Mouse (Mus musculus): ENCODE results near the gene Adgrd1. TPM values are rescaled to one million over a fixed set of nuclear protein-coding genes. Genes with fewer than 3 reads are reported as not detected.

Gene Adgrd1
- total and polyA plus RNA-seq, 2 experiments from 2014 or later: 0.21 to 0.52 TPM

DNA sequence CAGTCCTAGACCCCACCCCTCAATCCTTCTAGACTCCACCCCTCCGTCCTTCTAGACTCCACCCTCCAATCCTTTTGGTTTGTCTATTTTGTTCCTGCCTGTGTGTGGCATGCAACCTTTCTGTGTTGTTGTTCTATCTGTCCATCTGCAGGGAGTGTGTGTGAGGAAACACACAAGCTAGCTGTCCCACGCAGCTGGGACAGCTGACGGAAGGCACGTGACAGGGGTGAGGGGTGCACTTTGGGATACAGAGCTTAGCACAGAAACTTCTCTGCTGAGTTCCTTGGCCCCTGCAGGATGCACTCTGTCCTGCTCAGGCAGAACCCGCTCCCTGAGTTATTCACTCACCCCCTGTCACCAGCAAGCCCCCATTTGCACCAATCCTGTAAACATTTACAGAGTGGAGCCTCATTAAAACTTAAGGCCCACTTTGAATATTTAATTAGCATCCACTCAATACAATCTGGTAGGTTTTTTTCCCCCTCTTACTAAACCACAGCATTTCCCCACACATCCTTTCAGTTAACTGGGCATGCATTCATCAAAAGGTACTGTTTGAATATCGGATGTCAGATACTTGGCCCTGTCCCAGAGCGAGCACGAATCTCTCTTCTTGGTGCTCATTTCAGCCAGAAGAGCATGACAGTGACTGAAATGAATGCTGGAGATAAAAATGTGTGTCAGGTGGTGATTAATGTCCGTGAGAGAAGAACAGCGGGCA lies 4.0 kb upstream of the Adgrd1 start:
- Histone ChIP-seq H3K4me3 (ENCODE audit: low read length) (no peak overlapping the region), H3K9me3 (ENCODE audit: low read length) (no peaks in the 10 kb centered on the region), H3K36me3 (ENCODE audit: insufficient read depth, low read length) (no peaks in the 10 kb centered on the region), H3K27ac (no peak overlapping the region), H3K4me1 (ENCODE audit: insufficient read depth, low read length) (no peaks in the 10 kb centered on the region), H3K9ac (replicated peaks; ENCODE audit: low read length) (no peak overlapping the region), H3K4me2 (ENCODE audit: low read depth, low read length) (no peak overlapping the region), H3K27me3 (ENCODE audit: insufficient read depth, low read length) (no peaks in the 10 kb centered on the region; the same call in 1 of the 2 replicates)
- TF ChIP-seq CTCF (IDR thresholded peaks at IDR 0.05; ENCODE audit: low read depth): no peak
- DNase-seq (ENCODE audit: low spot score) (peak; percentile 20), ATAC-seq (no peak)
- WGBS: 41% methylated on average over 10 of the region's 10 CpGs

DNA sequence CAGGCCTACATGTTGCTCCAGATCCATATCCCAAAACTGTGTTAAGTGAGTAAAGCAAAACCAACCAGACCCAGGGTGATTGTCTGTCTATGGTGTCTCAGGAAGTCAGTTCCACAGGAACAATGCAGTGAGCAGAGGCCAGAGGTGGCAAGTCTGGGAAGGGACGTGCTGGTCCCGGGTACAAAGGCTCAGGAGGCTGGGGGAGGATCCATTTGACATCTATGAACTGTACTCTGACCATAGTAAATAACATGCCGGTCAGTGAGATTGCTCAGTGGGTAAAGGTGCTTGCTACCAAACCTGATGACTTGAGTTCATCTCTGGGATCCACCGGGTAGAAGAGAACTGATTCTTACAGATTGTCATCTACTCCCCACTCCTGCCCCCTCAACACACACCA lies 3.4 kb upstream of the Adgrd1 start:
- H3K4me2 ChIP-seq (ENCODE audit: low read depth, low read length): no peak overlapping the region
- H3K4me3 ChIP-seq (ENCODE audit: low read length): no peak overlapping the region
- ATAC-seq: no peak
- H3K4me1 ChIP-seq (ENCODE audit: insufficient read depth, low read length): no peaks in the 10 kb centered on the region
- no peak for TF ChIP-seq CTCF (IDR thresholded peaks at IDR 0.05; ENCODE audit: low read depth)
- H3K9me3 ChIP-seq (ENCODE audit: low read length): no peaks in the 10 kb centered on the region
- no peaks in the 10 kb centered on the region for H3K36me3 ChIP-seq (ENCODE audit: insufficient read depth, low read length)
- 73% methylated on average over 4 of the region's 4 CpGs for WGBS
- H3K27ac ChIP-seq: no peak overlapping the region
- no peak overlapping the region for H3K9ac ChIP-seq (replicated peaks; ENCODE audit: low read length)
- DNase-seq (ENCODE audit: low spot score): no peak
- no peaks in the 10 kb centered on the region; the same call in 1 of the 2 replicates for H3K27me3 ChIP-seq (ENCODE audit: insufficient read depth, low read length)

GRCm38 (mm10) chr5:129094236-129094635 lies 2.3 kb upstream of the Adgrd1 start:
- ATAC-seq (no peak), DNase-seq (ENCODE audit: low spot score) (no peak)
- no peaks in the 10 kb centered on the region for H3K4me1 ChIP-seq (ENCODE audit: insufficient read depth, low read length)
- H3K4me3 ChIP-seq (ENCODE audit: low read length): no peak overlapping the region
- 72% methylated on average over 5 of the region's 5 CpGs for WGBS
- H3K9me3 ChIP-seq (ENCODE audit: low read length): no peaks in the 10 kb centered on the region
- no peaks in the 10 kb centered on the region for H3K27me3 ChIP-seq (ENCODE audit: insufficient read depth, low read length)
- H3K4me2 ChIP-seq (ENCODE audit: low read depth, low read length): no peak overlapping the region
- no peak for TF ChIP-seq CTCF (IDR thresholded peaks at IDR 0.05; ENCODE audit: low read depth)
- no peaks in the 10 kb centered on the region for H3K36me3 ChIP-seq (ENCODE audit: insufficient read depth, low read length)
- no peak overlapping the region for H3K27ac ChIP-seq
- H3K9ac ChIP-seq (replicated peaks; ENCODE audit: low read length): no peak overlapping the region

DNA sequence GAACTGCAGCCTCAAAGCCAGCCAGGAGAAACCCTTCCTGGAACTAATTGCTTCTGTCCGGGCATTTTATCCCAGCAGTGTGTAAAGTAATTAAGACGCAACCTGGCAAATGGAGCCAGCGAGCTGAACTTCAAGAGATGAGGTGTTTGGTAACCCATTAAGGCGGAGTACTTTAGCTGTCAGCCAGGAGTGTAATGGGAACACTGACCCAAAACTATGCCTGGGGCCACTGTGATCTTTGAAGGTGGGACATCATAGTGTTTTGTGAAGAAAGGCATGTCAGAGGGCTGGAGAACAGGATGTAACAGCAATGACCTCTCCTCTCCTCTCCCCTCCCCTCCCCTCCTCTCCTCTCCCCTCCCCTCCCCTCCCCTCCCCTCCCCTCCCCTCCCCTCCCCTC lies 7.5 kb downstream of the Adgrd1 start:
- Histone ChIP-seq H3K9ac (replicated peaks; ENCODE audit: low read length) (no peak overlapping the region), H3K4me1 (ENCODE audit: insufficient read depth, low read length) (no peaks in the 10 kb centered on the region), H3K4me3 (ENCODE audit: low read length) (no peak overlapping the region), H3K27me3 (ENCODE audit: insufficient read depth, low read length) (no peaks in the 10 kb centered on the region), H3K36me3 (ENCODE audit: insufficient read depth, low read length) (no peaks in the 10 kb centered on the region), H3K27ac (no peak overlapping the region), H3K9me3 (ENCODE audit: low read length) (no peaks in the 10 kb centered on the region), H3K4me2 (ENCODE audit: low read depth, low read length) (no peak overlapping the region)
- TF ChIP-seq CTCF (IDR thresholded peaks at IDR 0.05; ENCODE audit: low read depth): no peak
- ATAC-seq (no peak), DNase-seq (ENCODE audit: low spot score) (no peak)
- 49% methylated on average over 4 of the region's 4 CpGs for WGBS

- ATAC-seq (no peak), DNase-seq (ENCODE audit: low spot score) (no peak)
- 35% methylated on average over 8 of the region's 8 CpGs for WGBS
- TF ChIP-seq CTCF (IDR thresholded peaks at IDR 0.05; ENCODE audit: low read depth): no peak
- no peak overlapping the region for H3K9ac ChIP-seq (replicated peaks; ENCODE audit: low read length)
- no peak overlapping the region for H3K4me3 ChIP-seq (ENCODE audit: low read length)
- no peaks in the 10 kb centered on the region for H3K27me3 ChIP-seq (ENCODE audit: insufficient read depth, low read length)
- no peaks in the 10 kb centered on the region for H3K36me3 ChIP-seq (ENCODE audit: insufficient read depth, low read length)
- H3K4me1 ChIP-seq (ENCODE audit: insufficient read depth, low read length): no peaks in the 10 kb centered on the region
- H3K9me3 ChIP-seq (ENCODE audit: low read length): no peaks in the 10 kb centered on the region
- no peak overlapping the region for H3K4me2 ChIP-seq (ENCODE audit: low read depth, low read length)
- no peak overlapping the region for H3K27ac ChIP-seq
These were observed 15.2 kb downstream of the Adgrd1 start for GRCm38 (mm10) chr5:129111729-129112128.

DNA sequence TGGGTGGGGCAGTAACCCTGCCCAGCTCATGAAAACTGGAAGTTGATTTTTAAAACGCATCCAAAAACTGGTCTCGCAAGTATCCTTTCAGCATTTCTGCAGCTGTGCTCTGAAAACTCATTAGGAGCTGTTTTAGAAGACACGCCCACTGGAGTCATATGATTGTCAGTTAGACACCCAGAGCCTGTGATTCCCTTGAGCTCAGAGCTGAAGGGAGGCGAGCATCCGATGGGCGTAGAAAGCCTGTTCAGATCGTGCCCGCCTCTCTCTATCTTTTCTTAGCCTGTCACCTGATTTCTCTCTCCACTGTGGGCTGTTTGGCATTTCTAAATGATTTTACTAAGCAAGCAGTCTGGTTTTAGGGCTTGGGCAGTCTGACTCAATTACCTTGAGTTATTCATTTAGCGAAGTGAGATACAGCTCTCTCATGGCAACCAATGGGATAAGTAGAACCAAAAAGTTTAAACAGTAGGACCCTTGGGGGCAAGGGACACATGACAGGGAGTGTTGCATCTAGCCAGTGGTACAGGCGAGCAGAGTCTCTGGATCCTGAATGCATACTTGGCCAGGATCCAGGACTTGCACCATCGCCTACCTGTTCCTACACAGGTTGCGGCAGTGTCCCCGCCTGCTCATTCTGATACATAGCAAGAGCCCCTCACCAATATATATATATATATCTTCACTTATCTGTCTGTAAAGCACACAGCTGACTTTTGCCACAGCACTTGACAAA lies 17.4 kb downstream of the Adgrd1 start:
- no peaks in the 10 kb centered on the region for H3K27me3 ChIP-seq (ENCODE audit: insufficient read depth, low read length)

GRCm38 (mm10) chr5:129116299-129116698 lies 19.7 kb downstream of the Adgrd1 start:
- Histone ChIP-seq H3K9ac (replicated peaks; ENCODE audit: low read length) (no peak overlapping the region), H3K4me2 (ENCODE audit: low read depth, low read length) (no peak overlapping the region), H3K4me1 (ENCODE audit: insufficient read depth, low read length) (no peaks in the 10 kb centered on the region), H3K9me3 (ENCODE audit: low read length) (no peaks in the 10 kb centered on the region), H3K36me3 (ENCODE audit: insufficient read depth, low read length) (no peaks in the 10 kb centered on the region), H3K27ac (no peak overlapping the region), H3K4me3 (ENCODE audit: low read length) (no peak overlapping the region), H3K27me3 (ENCODE audit: insufficient read depth, low read length) (no peaks in the 10 kb centered on the region)
- no peak for ATAC-seq
- no peak for TF ChIP-seq CTCF (IDR thresholded peaks at IDR 0.05; ENCODE audit: low read depth)
- DNase-seq (ENCODE audit: low spot score): no peak
- WGBS: 81% methylated on average over 8 of the region's 8 CpGs

More for the DNA sequence above, 17.4 kb downstream of the Adgrd1 start:
- Histone ChIP-seq H3K9me3 (ENCODE audit: low read length) (no peaks in the 10 kb centered on the region), H3K27ac (no peak overlapping the region), H3K36me3 (ENCODE audit: insufficient read depth, low read length) (no peaks in the 10 kb centered on the region), H3K4me1 (ENCODE audit: insufficient read depth, low read length) (no peaks in the 10 kb centered on the region), H3K4me2 (ENCODE audit: low read depth, low read length) (no peak overlapping the region), H3K9ac (replicated peaks; ENCODE audit: low read length) (no peak overlapping the region), H3K4me3 (ENCODE audit: low read length) (no peak overlapping the region)
- WGBS: 63% methylated on average over 13 of the region's 13 CpGs
- no peak for TF ChIP-seq CTCF (IDR thresholded peaks at IDR 0.05; ENCODE audit: low read depth)
- DNase-seq (ENCODE audit: low spot score) (peak; percentile 25), ATAC-seq (no peak)

Data from hindbrain, postnatal 0 days (tissue).